Mouse (Mus musculus) G1E (cell line): ENCODE data around the gene B3gnt2.

ENCODE experiments used
- CTCF ChIP-seq: IDR thresholded peaks from 2 replicates; pipeline ENCODE4 v1.5.1; 2012; ENCODE audit warnings: low read depth, low read length, inconsistent platforms, mixed read lengths
- GATA1 ChIP-seq: IDR thresholded peaks from 2 replicates; pipeline ENCODE4 v1.6.1; 2012; ENCODE audit warnings: borderline replicate concordance, low read length, inconsistent platforms, mixed read lengths
- GATA2 ChIP-seq: IDR thresholded peaks from 2 replicates; pipeline ENCODE4 v1.6.1; 2012; ENCODE audit warnings: low read depth, low read length, inconsistent platforms, borderline replicate concordance
- POLR2AphosphoS5 ChIP-seq: IDR thresholded peaks from 2 replicates; pipeline ENCODE4 v1.6.1; 2012; ENCODE audit warnings: low read depth, low read length, inconsistent platforms; ENCODE audit not compliant: insufficient replicate concordance

GRCm38 (mm10) chr11:22774821-22775220, 85.9 kb downstream of the B3gnt2 start:
- TF ChIP-seq CTCF (no peak), GATA1 (no peak), GATA2 (no peak), POLR2AphosphoS5 (no peak)
